In genomic region chr5:68735186-68735585, GRCm38 (mm10) we compare ENCODE assay signal across 13 mouse cellular contexts.
DNase-seq lines count a peak whose midpoint lies in the region; ATAC-seq and TF ChIP-seq lines count a peak whose summit lies in the region.
"Had no signal": no experiment of that assay in that cellular context is flagged by ENCODE, and none has a peak within 500 bp of the region (broad histone marks: within the 10 kb centered on the region; RNA-seq: fewer than 3 reads in every experiment).

No protein-coding gene starts in this region.

- TF ChIP-seq CTCF in cerebellum, adult 2 months (IDR thresholded peaks at IDR 0.05; ENCODE audit: borderline replicate concordance, insufficient read depth, low read depth, low read length) = no peak

- H3K9me3 ChIP-seq in liver, embryonic 13.5 days (replicated peaks) = no peaks in the 10 kb centered on the region
- H3K9me3 ChIP-seq: embryonic facial prominence, embryonic 13.5 days; hindbrain, embryonic 12.5 days; stomach, embryonic 15.5 days had no signal

- intact Hi-C loops in left cerebral cortex, postnatal 25 days (cut with DNase I) = no loop called here
- intact Hi-C loops in left cerebral cortex, postnatal 36 days (cut with DNase I) = no loop called here

- no peaks in the 10 kb centered on the region for H3K4me1 ChIP-seq in liver, embryonic 13.5 days (replicated peaks)
- no peaks in the 10 kb centered on the region for H3K4me1 ChIP-seq in cerebellum, adult 2 months (ENCODE audit: control insufficient read depth, insufficient read depth, low read length)
- H3K4me1 ChIP-seq: embryonic facial prominence, embryonic 13.5 days; hindbrain, embryonic 12.5 days; stomach, embryonic 15.5 days had no signal

- peak; percentile 60; the same call in 1 of the 2 replicates for ATAC-seq in liver, embryonic 13.5 days (ENCODE audit: low read depth)

- TF ChIP-seq POLR2A in cerebellum, adult 2 months (IDR thresholded peaks at IDR 0.05; ENCODE audit: borderline replicate concordance, insufficient read depth, low read length) = no peak

- H3K36me3 ChIP-seq in liver, embryonic 13.5 days = no peaks in the 10 kb centered on the region
- H3K36me3 ChIP-seq: embryonic facial prominence, embryonic 13.5 days; hindbrain, embryonic 12.5 days; stomach, embryonic 15.5 days had no signal

- H3K9ac ChIP-seq in liver, embryonic 13.5 days = no peak overlapping the region
- H3K9ac ChIP-seq: embryonic facial prominence, embryonic 13.5 days; hindbrain, embryonic 12.5 days; stomach, embryonic 15.5 days had no signal

- H3K4me2 ChIP-seq in liver, embryonic 13.5 days = no peak overlapping the region
- H3K4me2 ChIP-seq: embryonic facial prominence, embryonic 13.5 days; hindbrain, embryonic 12.5 days; stomach, embryonic 15.5 days had no signal

- H3K4me3 ChIP-seq in liver, embryonic 13.5 days (replicated peaks) = no peak overlapping the region
- H3K4me3 ChIP-seq in cerebellum, adult 2 months (replicated peaks; ENCODE audit: insufficient read depth, low read depth, low read length) = no peak overlapping the region
- H3K4me3 ChIP-seq: embryonic facial prominence, embryonic 13.5 days; gastrocnemius, adult 2 months; hindbrain, embryonic 12.5 days; stomach, embryonic 15.5 days had no signal

- WGBS in liver, embryonic 13.5 days (ENCODE audit: insufficient replicate concordance) = 31% methylated on average over 5 of the region's 5 CpGs
- 50% methylated on average over 5 of the region's 5 CpGs for WGBS in cerebellum, adult 2 months

- H3K27ac ChIP-seq in liver, embryonic 13.5 days = no peak overlapping the region
- H3K27ac ChIP-seq in cerebellum, adult 2 months (ENCODE audit: insufficient read depth, low read length) = no peak overlapping the region
- H3K27ac ChIP-seq: embryonic facial prominence, embryonic 13.5 days; gastrocnemius, adult 2 months; hindbrain, embryonic 12.5 days; stomach, embryonic 15.5 days had no signal

- DNase-seq in left cerebral cortex, postnatal 25 days (ENCODE audit: low spot score in 2 of 2) = peak; percentile 2 to 3
- no peak for DNase-seq in left cerebral cortex, postnatal 36 days (ENCODE audit: low spot score in 2 of 2)
- DNase-seq in brain, adult 2 months (ENCODE audit: low read depth, low spot score) = peak; percentile 39
- peak; percentile 0 for DNase-seq in liver, embryonic 13.5 days
- DNase-seq in skeletal muscle tissue, adult 2 months (ENCODE audit: low read depth, low spot score) = peak; percentile 42
- no peak for DNase-seq in right cerebral cortex, postnatal 25 days
- DNase-seq in thymus, postnatal 4 days = no peak
- no peak for DNase-seq in cerebellum, adult 2 months
- DNase-seq: gastrocnemius, adult 2 months; layer of hippocampus, postnatal 36 days had no signal

- no peaks in the 10 kb centered on the region for H3K27me3 ChIP-seq in liver, embryonic 13.5 days
- no peaks in the 10 kb centered on the region for H3K27me3 ChIP-seq in cerebellum, adult 2 months (ENCODE audit: control insufficient read depth, insufficient read depth, low read length)
- H3K27me3 ChIP-seq: embryonic facial prominence, embryonic 13.5 days; hindbrain, embryonic 12.5 days; stomach, embryonic 15.5 days had no signal

Comparison
In these comparisons a context has a peak if more than half of its experiments do, and no peak if none do; other contexts are left out.
1. DNase-seq: peak in left cerebral cortex, postnatal 25 days (2 of 2), brain, adult 2 months (single experiment), liver, embryonic 13.5 days (single experiment) and skeletal muscle tissue, adult 2 months (single experiment); none in left cerebral cortex, postnatal 36 days (0 of 2), right cerebral cortex, postnatal 25 days (single experiment), thymus, postnatal 4 days (single experiment) and cerebellum, adult 2 months (0 of 2).